Mouse (Mus musculus): ENCODE measurements around the gene Zfp980. TPM values are rescaled to one million over a fixed set of nuclear protein-coding genes. Genes with fewer than 3 reads are reported as not detected.

Zfp980 gene
- polyA plus RNA-seq (2015; fragmentation: Nextera tagmentation; extraction: Ambion mirVana) = 0.05 TPM in 1 of 2 replicates, not detected in the other

DNA sequence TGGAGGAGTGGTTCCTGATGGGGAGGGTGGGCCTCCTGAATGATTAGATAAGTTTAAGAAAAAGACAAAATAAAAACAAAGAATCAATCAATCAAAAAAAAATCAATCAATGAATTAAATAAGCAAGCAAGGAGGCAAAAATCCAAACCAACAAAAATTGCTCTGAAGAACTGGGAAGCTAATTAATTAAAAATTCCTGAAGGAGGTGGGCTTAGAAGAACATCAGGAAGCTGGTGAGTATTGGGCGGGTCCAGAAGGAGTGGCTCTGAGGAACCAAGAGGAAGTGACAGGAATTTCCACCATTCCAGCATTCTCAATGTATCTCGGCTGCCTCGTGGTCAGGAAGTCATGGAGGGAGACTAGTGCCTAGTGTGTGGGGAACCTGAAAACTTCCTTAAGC is at the start of gene Zfp980:
Zfp980 (plus strand) TSS at position 301 of the 400 bp plus-strand sequence.

Other genes with a start within 250 kb of the Zfp980 start
- gene Zfp990, start 159.9 kb upstream of the Zfp980 start, polyA plus RNA-seq (2015; fragmentation: Nextera tagmentation; extraction: Ambion mirVana) = 0.06 TPM in 1 of 2 replicates, not detected in the other
- gene Gm13212, start 85.5 kb upstream of the Zfp980 start, polyA plus RNA-seq (2015; fragmentation: Nextera tagmentation; extraction: Ambion mirVana) = 4.1 and 4.4 TPM in 2 replicates
- not detected in 2 replicates for gene Zfp986, start 198.1 kb downstream of the Zfp980 start, polyA plus RNA-seq (2015; fragmentation: Nextera tagmentation; extraction: Ambion mirVana)

All from spleen, postnatal 0 days (tissue).